Mouse (Mus musculus) cerebellum, adult 8-10 months (tissue): ENCODE results near the gene St5.

Source experiments
- DNase-seq: peaks from one replicate; pipeline ENCODE4 v3.0.0; 2022

Gene St5

GRCm38 (mm10) chr7:109636086-109636792, 67.2 kb downstream of the St5 start:
- no peak for DNase-seq

GRCm38 (mm10) chr7:109633404-109634085, 69.9 kb downstream of the St5 start:
- DNase-seq = no peak

- DNase-seq = no peak
Measured at GRCm38 (mm10) chr7:109631330-109631729, 72.1 kb downstream of the St5 start.

GRCm38 (mm10) chr7:109629871-109630778, 73.3 kb downstream of the St5 start:
- no peak for DNase-seq

GRCm38 (mm10) chr7:109628935-109629609, 74.3 kb downstream of the St5 start:
- no peak for DNase-seq

- DNase-seq = no peak
Measured at GRCm38 (mm10) chr7:109627851-109628250, 75.6 kb downstream of the St5 start.

GRCm38 (mm10) chr7:109622234-109622838, 81.1 kb downstream of the St5 start:
- DNase-seq = no peak

- DNase-seq = no peak
Measured at GRCm38 (mm10) chr7:109620967-109621366, 82.4 kb downstream of the St5 start.

GRCm38 (mm10) chr7:109620288-109620687, 83.1 kb downstream of the St5 start:
- DNase-seq = no peak

- DNase-seq = peak; percentile 59
Measured at GRCm38 (mm10) chr7:109618721-109619120, 84.7 kb downstream of the St5 start.

- peak; percentile 90 for DNase-seq
Measured at GRCm38 (mm10) chr7:109617838-109618237, 85.6 kb downstream of the St5 start.

GRCm38 (mm10) chr7:109616034-109616979, 87.1 kb downstream of the St5 start:
- DNase-seq = peak; percentile 77

- peak; percentile 32 for DNase-seq
Measured at GRCm38 (mm10) chr7:109615601-109616000, 87.8 kb downstream of the St5 start.

- DNase-seq = no peak
Measured at GRCm38 (mm10) chr7:109614939-109615338, 88.5 kb downstream of the St5 start.

GRCm38 (mm10) chr7:109613531-109614021, 89.8 kb downstream of the St5 start:
- no peak for DNase-seq

GRCm38 (mm10) chr7:109613051-109613450, 90.4 kb downstream of the St5 start:
- no peak for DNase-seq

GRCm38 (mm10) chr7:109612531-109612930, 90.9 kb downstream of the St5 start:
- DNase-seq = no peak

- DNase-seq = no peak
Measured at GRCm38 (mm10) chr7:109610348-109610747, 93.1 kb downstream of the St5 start.

- DNase-seq = no peak
Measured at GRCm38 (mm10) chr7:109609565-109610345, 93.7 kb downstream of the St5 start.

- no peak for DNase-seq
Measured at GRCm38 (mm10) chr7:109608831-109609230, 94.6 kb downstream of the St5 start.
